Mouse (Mus musculus) G1E (cell line): ENCODE data around the gene Hoxd3. TPM values are rescaled to one million over a fixed set of nuclear protein-coding genes. Genes with fewer than 3 reads are reported as not detected.

Source experiments
- ATAC-seq: 2 replicates; pipeline ENCODE4 v1.8.0; 2016; ENCODE audit warnings: mild to moderate bottlenecking; ENCODE audit not compliant: insufficient number of reproducible peaks, poor library complexity, low FRiP score, severe bottlenecking; ENCODE audit errors: extremely low read depth
- DNase-seq: peaks from one replicate; pipeline ENCODE4 v3.0.0; 2012; ENCODE audit warnings: low spot score
- H3K27me3 ChIP-seq: 2 replicates; pipeline ENCODE4 v1.6.1; 2012; ENCODE audit warnings: mild to moderate bottlenecking, low read length, inconsistent platforms; ENCODE audit not compliant: insufficient read depth
- H3K36me3 ChIP-seq: replicated peaks from 2 replicates; pipeline ENCODE3; 2012; ENCODE audit warnings: mild to moderate bottlenecking, inconsistent platforms
- H3K4me1 ChIP-seq: 2 replicates; pipeline ENCODE4 v1.6.1; 2012; ENCODE audit warnings: low read depth, low read length, inconsistent platforms, mixed read lengths; ENCODE audit not compliant: insufficient read depth
- H3K4me3 ChIP-seq: 2 replicates; pipeline ENCODE4 v1.5.1; 2012; ENCODE audit warnings: low read depth, mild to moderate bottlenecking, inconsistent platforms, low read length, moderate library complexity, mixed read lengths
- H3K9me3 ChIP-seq: replicated peaks from 2 replicates; pipeline ENCODE4 v1.6.1; 2012; ENCODE audit warnings: inconsistent platforms
- CTCF ChIP-seq: IDR thresholded peaks from 2 replicates; pipeline ENCODE4 v1.5.1; 2012; ENCODE audit warnings: low read depth, low read length, inconsistent platforms, mixed read lengths
- GATA1 ChIP-seq: IDR thresholded peaks from 2 replicates; pipeline ENCODE4 v1.6.1; 2012; ENCODE audit warnings: borderline replicate concordance, low read length, inconsistent platforms, mixed read lengths
- GATA2 ChIP-seq: IDR thresholded peaks from 2 replicates; pipeline ENCODE4 v1.6.1; 2012; ENCODE audit warnings: low read depth, low read length, inconsistent platforms, borderline replicate concordance
- POLR2AphosphoS5 ChIP-seq: IDR thresholded peaks from 2 replicates; pipeline ENCODE4 v1.6.1; 2012; ENCODE audit warnings: low read depth, low read length, inconsistent platforms; ENCODE audit not compliant: insufficient replicate concordance
- TAL1 ChIP-seq: conservative IDR thresholded peaks from 2 replicates; pipeline ENCODE4 v1.6.1; 2012; ENCODE audit warnings: low read depth, low read length, inconsistent platforms, mixed read lengths
- polyA plus RNA-seq: library from polyadenylated mRNA; stranded (reverse); fragments of >175 nt; gene quantifications from 2 replicates; pipeline ENCODE4 v1.2.3, GENCODE M21; 2012
- total RNA-seq, 2 experiments: library from RNA; stranded (forward) in 1 of 2; stranded (reverse) in 1 of 2; fragments of 200-1000 nt in 1 of 2; fragments of >200 nt in 1 of 2; fragmentation: Nextera tagmentation in 1 of 2; gene quantifications; 2 replicates each; pipeline ENCODE4 v1.2.3; 2014 to 2017

Hoxd3 gene
- total and polyA plus RNA-seq, 3 experiments: 0.17 to 0.75 (median 0.22) TPM

- H3K9me3 ChIP-seq: peaks cover 23% of the 10 kb centered on the region
- H3K4me3 ChIP-seq: no peak within 1 kb of the TSS
- H3K27me3 ChIP-seq: peaks cover 38% of the 10 kb centered on the region
- no peaks in the 10 kb centered on the region for H3K4me1 ChIP-seq
- no peaks in the 10 kb centered on the region for H3K36me3 ChIP-seq
- DNase-seq (no peak), ATAC-seq (no peak)
- no peak for TF ChIP-seq POLR2AphosphoS5
- no peak for TF ChIP-seq TAL1
- TF ChIP-seq GATA1: no peak
- no peak for TF ChIP-seq CTCF
- TF ChIP-seq GATA2: no peak
These were observed 32.7 kb upstream of the Hoxd3 start, which contains the start of gene Hoxd11 for GRCm38 (mm10) chr2:74678891-74679595. Hoxd11 (plus strand) TSS chr2:74679557.

- no peak for TF ChIP-seq CTCF
- no peak for TF ChIP-seq POLR2AphosphoS5
- no peak for TF ChIP-seq GATA2
- TF ChIP-seq TAL1: no peak
- TF ChIP-seq GATA1: no peak
- Histone ChIP-seq H3K27me3 (peaks cover 36% of the 10 kb centered on the region), H3K4me3 (no peak overlapping the region), H3K9me3 (peaks cover 23% of the 10 kb centered on the region), H3K36me3 (no peaks in the 10 kb centered on the region), H3K4me1 (no peaks in the 10 kb centered on the region)
- ATAC-seq (no peak), DNase-seq (no peak)
These were observed 32.1 kb upstream of the Hoxd3 start for GRCm38 (mm10) chr2:74679596-74679971.

DNA sequence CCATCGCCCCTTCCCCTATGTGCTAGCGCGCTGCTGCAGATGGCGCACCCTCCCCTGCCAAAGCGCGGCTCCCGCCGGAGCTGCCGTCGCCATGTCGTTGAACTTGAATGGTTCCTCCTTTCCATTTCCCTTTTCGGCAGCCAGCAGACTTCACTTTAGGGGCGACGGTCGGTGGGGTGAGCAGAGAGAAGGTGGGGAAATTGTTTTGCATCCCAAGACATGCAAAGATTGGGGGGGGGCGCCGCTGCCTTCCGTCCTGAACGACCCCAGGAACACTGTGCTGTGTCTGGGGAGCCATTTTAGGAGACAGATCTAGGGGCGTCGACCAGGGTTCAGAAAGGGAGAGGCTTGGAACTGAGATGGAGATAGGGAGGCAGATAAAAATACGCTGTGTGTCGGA, 31.7 kb upstream of the Hoxd3 start:
- Histone ChIP-seq H3K27me3 (peaks cover 36% of the 10 kb centered on the region), H3K4me1 (no peaks in the 10 kb centered on the region), H3K4me3 (no peak overlapping the region), H3K9me3 (peaks cover 23% of the 10 kb centered on the region), H3K36me3 (no peaks in the 10 kb centered on the region)
- ATAC-seq (no peak), DNase-seq (no peak)
- TF ChIP-seq CTCF: no peak
- TF ChIP-seq GATA2: no peak
- TF ChIP-seq TAL1: no peak
- no peak for TF ChIP-seq POLR2AphosphoS5
- TF ChIP-seq GATA1: no peak

- TF ChIP-seq GATA2 (no peak), TAL1 (no peak), GATA1 (no peak), CTCF (no peak), POLR2AphosphoS5 (no peak)
- no peaks in the 10 kb centered on the region for H3K36me3 ChIP-seq
- peaks cover 23% of the 10 kb centered on the region for H3K9me3 ChIP-seq
- ATAC-seq (no peak), DNase-seq (no peak)
- no peak overlapping the region for H3K4me3 ChIP-seq
- H3K27me3 ChIP-seq: peaks cover 28% of the 10 kb centered on the region
- H3K4me1 ChIP-seq: no peaks in the 10 kb centered on the region
These were observed 30.9 kb upstream of the Hoxd3 start for GRCm38 (mm10) chr2:74680561-74681398.

DNA sequence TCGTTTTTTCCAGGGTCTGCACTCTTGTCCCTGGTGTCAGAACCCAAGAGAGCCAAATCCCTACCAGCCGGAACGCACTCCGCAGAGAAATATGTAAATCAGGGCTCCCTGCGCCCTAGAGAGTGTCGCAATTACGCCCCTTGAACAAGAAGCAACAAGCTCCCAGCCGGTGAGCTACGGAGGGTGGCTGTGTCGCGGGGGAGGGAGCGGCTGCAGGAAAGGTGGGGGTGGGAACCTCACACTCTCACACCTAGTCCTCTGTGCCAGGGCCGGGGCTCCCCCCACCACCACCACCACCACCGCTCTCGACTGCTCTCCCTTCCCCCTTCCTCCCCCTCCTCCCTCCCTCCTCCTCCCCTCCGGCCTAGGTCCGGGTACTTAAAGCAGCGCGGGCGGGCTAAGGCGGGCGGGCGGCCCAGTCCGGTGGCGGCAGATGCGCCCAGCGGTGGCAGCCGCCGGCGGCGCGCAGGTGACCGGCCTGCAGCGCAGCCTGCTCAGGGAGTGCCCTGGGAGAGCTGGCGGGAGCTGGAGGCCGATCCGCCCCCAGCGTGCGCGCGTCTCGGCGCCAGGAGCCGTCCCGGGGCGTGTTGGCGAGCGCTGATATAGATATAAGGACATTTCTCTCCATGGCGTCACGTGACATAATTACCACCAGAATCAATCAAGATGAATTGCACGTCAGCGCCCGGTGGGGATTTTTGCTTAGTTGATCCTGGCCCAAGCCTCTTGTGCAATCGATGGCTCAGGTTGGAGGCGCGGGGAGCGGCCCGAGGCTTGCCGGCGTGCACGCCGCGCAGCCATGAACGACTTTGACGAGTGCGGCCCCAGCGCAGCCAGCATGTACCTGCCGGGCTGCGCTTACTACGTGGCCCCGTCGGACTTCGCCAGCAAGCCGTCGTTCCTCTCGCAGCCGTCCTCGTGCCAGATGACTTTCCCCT, 29.9 kb upstream of the Hoxd3 start:
- no peak for ATAC-seq
- Histone ChIP-seq H3K9me3 (peaks cover 23% of the 10 kb centered on the region), H3K36me3 (no peaks in the 10 kb centered on the region), H3K4me3 (no peak overlapping the region; the same call in 1 of the 2 replicates), H3K27me3 (peaks cover 24% of the 10 kb centered on the region), H3K4me1 (no peaks in the 10 kb centered on the region)
- TF ChIP-seq GATA1 (no peak), POLR2AphosphoS5 (no peak), CTCF (no peak), TAL1 (no peak), GATA2 (no peak)
- DNase-seq: no peak

DNA sequence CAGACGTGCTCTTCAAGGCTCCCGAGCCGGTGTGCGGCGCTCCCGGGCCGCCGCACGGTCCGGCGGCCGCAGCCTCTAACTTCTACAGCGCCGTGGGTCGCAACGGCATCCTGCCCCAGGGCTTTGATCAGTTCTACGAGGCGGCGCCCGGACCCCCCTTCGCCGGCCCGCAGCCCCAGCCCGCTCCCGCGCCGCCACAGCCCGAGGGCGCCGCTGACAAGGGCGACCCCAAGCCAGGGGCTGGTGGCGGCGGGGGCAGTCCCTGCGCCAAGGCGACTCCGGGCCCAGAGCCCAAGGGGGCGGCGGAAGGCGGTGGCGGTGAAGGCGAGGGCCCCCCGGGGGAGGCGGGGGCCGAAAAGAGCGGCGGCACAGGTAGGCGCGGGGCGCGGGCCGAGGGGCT, 28.9 kb upstream of the Hoxd3 start:
- Histone ChIP-seq H3K4me3 (no peak overlapping the region; the same call in 1 of the 2 replicates), H3K9me3 (peaks cover 23% of the 10 kb centered on the region), H3K27me3 (peaks cover 33% of the 10 kb centered on the region), H3K36me3 (no peaks in the 10 kb centered on the region), H3K4me1 (no peaks in the 10 kb centered on the region)
- ATAC-seq (no peak), DNase-seq (no peak)
- no peak for TF ChIP-seq GATA1
- no peak for TF ChIP-seq CTCF
- TF ChIP-seq POLR2AphosphoS5: no peak
- no peak for TF ChIP-seq GATA2
